Mouse (Mus musculus): Measurements from ENCODE around the gene Cops9.

The Cops9 gene

DNA sequence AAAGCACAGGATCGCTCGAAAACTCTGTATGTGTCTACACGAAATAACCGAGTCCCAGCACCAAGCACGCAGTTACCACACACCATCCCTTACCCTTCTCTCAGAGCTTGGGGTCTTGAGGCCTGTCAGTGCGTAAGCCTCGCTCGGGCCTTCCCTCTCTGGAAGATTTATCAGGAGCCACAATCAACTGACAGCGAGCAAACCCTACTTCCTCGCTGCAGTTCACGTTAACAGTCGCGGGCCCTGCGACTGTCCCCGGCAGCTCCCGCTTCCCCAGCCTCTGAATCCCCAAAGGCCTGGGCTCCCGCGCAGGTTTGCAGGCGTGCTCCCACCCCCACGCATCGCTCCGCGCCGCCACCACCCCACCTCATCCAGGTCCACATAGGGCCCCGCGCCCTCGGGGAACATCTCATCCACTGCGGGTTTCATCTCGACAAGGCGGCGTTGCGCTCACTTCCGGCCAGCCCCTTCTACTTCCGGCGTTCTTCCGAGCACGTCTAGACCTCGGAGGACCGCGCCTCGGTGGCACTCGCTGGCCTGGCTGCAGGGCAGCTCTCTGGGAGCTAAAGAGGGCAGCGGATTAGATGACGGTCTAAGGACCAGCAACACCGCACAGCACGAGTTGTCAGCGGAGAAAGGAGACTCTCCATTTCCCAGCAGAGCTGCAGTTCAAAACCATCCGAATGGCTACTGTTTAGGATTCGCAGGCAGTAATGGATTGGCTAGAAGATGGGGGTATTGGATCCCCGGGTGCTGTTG, at the start of gene Cops9:
Gene Cops9 (minus strand): TSS at position 472 of the 759 bp plus-strand sequence.
- DNase-seq (ENCODE audit: low read depth in 2 of 2, low spot score in 2 of 2) = peak; percentile 72 to 80

GRCm38 (mm10) chr1:92691166-92691844, 49.5 kb upstream of the Cops9 start:
- DNase-seq (ENCODE audit: low read depth in 2 of 2, low spot score in 2 of 2) = no peak

GRCm38 (mm10) chr1:92686994-92687393, 45.2 kb upstream of the Cops9 start:
- DNase-seq (ENCODE audit: low read depth in 2 of 2, low spot score in 2 of 2) = no peak

DNA sequence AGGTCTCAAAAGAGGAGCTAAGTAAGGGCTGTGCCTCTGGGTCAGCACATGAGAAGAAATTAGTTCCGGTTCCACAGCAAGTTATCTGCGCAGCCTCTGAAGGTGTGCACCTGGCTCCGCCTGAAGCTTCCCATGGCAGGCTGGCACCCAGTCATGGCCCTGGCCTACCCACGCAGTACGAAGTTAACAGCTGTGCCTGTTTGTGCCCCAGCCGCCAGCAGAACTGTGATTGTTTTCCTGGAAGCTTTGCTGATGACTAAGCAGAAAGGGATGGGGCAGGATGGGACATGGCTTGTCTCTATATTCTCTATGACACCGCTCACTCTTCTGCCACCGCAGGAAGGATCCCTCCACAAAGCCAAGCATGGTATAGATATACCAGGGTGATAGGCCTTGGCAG, 41.4 kb upstream of the Cops9 start:
- DNase-seq (ENCODE audit: low read depth in 2 of 2, low spot score in 2 of 2) = no peak

DNA sequence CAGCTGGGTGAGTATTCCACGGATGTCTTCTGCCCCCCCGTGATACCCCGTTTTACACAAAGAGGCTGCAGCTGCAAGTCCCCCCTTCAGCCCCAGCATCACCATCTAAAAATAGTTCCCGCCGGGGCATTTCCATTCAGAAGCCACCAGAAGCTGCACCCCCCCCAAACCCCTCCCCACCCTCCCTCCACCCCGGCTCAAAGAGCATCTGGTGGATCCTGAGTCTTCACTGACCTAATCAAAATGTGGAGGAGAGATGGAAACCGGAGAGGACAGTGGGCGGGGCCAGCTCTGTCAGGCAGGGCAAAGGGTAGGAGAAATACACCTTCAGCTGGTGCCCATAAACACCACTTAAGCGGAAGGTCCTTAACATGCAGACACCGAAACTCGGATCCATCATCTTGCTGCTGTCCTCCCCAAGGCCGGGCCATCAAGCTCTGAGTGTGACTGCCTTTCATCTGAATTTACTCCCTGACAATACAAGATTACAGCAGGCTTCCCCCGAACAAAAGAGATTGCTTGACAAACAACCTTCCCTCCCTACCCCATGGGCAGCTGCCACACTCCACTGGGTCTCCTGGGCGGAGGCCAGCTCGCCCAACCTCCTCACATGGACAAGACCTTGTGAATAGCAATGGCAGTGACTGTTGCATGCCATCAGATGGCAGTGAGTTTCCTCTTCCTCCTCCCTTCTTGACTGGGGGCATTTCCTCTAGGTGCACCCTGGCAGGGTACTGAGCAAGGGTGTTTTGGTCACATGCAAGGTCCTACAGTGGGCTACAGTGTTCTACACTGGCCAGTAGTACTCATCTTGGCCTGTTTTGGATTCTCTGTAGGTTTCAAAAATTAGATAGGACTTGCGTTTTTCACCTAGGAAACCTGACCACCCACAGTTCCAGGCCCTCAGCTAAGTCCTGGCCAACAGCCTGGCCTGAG, 39.2 kb upstream of the Cops9 start:
- no peak for DNase-seq (ENCODE audit: low read depth in 2 of 2, low spot score in 2 of 2)

DNA sequence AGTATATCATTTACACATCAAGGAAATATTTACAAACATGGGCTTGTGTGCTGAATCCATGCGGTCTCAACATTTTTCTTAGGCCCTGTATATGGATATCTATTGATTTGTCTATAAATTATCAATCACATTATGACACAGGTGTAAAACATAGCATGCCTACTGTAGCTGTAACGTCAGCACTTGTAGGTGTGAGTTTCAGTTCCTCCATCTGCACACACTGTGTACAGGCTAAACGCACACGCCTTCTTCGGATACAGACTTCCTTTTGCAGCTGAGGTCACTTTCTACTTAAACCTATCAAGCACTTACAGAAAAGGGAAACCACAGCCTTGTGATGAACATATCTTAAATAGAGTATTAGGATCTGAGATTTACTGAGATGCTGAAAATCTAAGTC, 37.0 kb upstream of the Cops9 start:
- DNase-seq (ENCODE audit: low read depth in 2 of 2, low spot score in 2 of 2) = no peak

GRCm38 (mm10) chr1:92676676-92676975, 34.8 kb upstream of the Cops9 start:
- DNase-seq (ENCODE audit: low read depth in 2 of 2, low spot score in 2 of 2) = no peak

GRCm38 (mm10) chr1:92675932-92676675, 34.3 kb upstream of the Cops9 start:
- no peak for DNase-seq (ENCODE audit: low read depth in 2 of 2, low spot score in 2 of 2)

- DNase-seq (ENCODE audit: low read depth in 2 of 2, low spot score in 2 of 2) = no peak
These were observed 31.5 kb upstream of the Cops9 start for GRCm38 (mm10) chr1:92673258-92673782.

DNA sequence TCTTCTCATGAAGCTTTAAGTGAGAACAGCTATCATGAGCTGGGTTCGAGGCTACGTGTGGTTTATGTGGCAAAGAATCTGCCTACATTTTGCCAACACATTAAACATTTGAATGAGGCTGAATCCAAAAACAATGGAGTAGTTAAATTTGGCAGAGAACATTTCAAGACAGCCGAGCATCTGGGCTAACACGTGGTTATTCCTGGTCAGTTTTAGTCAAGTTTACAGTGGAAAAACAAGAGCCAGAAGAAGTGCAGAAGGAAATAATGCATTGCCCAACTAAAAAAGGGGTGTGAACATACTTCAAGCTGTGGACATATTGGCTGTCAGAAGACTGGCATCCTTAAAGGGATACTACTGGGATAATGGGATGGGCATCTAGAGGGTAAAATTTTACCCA, 29.5 kb upstream of the Cops9 start:
- no peak for DNase-seq (ENCODE audit: low read depth in 2 of 2, low spot score in 2 of 2)

- DNase-seq (ENCODE audit: low read depth in 2 of 2, low spot score in 2 of 2) = no peak
These were observed 27.6 kb upstream of the Cops9 start for GRCm38 (mm10) chr1:92669430-92669829.

- DNase-seq (ENCODE audit: low read depth in 2 of 2, low spot score in 2 of 2) = no peak
These were observed 25.3 kb upstream of the Cops9 start for GRCm38 (mm10) chr1:92667106-92667505.

DNA sequence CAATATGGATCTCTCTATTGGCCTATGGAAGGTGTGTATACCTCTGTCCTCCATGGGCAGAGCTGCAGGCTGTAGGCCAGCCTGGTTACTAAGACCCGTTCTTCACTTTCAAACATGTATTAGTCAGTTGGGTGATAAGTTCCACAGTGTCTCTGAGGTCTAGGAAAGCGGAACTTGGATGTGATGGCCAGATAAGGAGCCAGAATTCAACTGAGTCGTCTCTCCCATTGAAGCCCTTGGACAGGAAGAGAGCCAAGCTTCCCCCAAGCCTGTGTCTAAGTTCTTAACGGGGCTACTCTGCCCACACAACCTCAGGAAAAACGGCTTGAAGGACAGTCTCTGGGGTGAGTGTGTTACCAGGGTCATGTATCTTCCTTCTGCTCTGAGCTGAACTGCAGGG, 17.6 kb upstream of the Cops9 start:
- no peak for DNase-seq (ENCODE audit: low read depth in 2 of 2, low spot score in 2 of 2)

DNA sequence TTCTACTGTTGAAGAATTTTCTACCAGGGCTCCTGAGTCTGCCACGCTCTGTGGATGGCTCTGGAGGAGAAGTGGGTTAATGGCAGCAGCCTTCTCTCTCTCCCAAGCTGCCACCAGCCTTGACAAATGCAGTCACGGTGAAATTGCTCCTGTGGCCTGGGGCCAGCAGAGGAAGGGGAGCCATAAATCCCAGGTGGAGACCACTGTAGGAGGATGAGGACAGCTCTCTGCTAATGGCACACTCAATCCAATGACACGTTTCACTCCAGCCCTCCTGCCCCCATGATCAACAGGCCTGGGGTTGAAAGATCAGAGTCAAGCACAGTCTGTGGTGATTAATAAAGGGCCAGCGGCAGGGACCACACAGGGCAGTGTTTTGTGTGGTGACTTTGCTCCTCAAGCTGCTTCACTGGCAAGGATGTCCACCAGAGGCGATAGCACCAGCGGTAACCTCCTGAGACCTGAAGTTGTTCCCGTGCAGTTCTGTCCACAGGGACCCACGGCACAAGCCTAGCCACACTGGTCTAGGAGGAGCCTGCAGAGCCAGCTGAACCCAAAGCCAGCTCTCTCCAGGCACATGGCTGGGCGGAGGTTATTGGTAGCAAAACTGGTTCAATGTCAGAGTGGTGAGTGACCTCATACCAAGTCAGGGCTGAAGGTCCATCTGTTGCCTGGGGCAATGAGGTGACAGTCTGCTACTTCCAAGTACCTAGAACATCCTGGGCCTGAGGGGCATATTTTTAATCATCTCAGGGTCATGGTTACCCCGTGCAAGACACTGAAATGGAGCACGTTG, 15.4 kb upstream of the Cops9 start:
- no peak for DNase-seq (ENCODE audit: low read depth in 2 of 2, low spot score in 2 of 2)

- DNase-seq (ENCODE audit: low read depth in 2 of 2, low spot score in 2 of 2) = no peak
These were observed 12.9 kb upstream of the Cops9 start for GRCm38 (mm10) chr1:92654676-92655075.

- no peak for DNase-seq (ENCODE audit: low read depth in 2 of 2, low spot score in 2 of 2)
These were observed 11.4 kb upstream of the Cops9 start for GRCm38 (mm10) chr1:92653179-92653578.

DNA sequence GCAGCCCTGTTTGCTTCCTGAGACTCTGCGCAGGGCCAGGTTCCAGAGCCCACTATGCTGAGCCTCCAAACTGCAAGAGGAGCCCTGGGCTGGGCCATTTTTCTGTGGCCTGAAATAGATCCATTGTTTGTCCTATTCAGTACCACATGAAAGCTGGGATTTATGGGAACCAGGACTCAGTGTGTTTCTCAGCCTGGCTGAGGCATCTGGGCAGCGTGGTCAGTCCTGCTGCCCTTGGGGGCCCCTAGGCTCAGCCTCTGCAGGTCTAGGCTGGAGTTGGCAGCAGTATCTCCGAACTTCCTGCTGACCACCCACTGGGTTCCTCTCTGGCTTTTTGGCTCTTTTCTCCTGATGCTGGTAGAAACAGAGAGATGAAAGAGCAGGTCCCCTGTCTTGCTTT, 9.7 kb upstream of the Cops9 start:
- no peak for DNase-seq (ENCODE audit: low read depth in 2 of 2, low spot score in 2 of 2)

GRCm38 (mm10) chr1:92648673-92649072, 6.9 kb upstream of the Cops9 start, which contains the start of gene Otos:
TSS of gene Otos (minus strand) at chr1:92648841.
- DNase-seq (ENCODE audit: low read depth in 2 of 2, low spot score in 2 of 2) = peak; percentile 33 to 39

- peak in 1 of 2 experiments; percentile 10 for DNase-seq (ENCODE audit: low read depth in 2 of 2, low spot score in 2 of 2)
These were observed 6.4 kb upstream of the Cops9 start for GRCm38 (mm10) chr1:92648197-92648596.

DNA sequence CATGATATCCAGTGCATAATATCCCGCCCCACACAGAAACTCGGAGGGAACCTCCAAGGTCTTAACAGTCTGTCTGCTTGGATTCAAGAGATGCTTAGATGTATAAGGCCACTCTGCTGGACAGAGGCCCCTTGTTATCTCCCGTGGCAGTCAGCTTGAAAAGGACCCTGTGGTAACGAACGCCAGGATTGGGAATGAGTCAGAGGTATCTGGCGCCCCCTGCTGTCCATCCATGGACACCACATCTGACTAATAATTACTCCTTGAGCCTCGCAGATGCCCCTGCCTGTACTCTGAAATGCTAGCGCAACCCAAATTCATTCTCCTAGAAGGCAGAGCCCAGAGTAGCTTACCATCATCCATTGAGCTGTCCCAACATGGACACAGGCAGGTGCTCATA, 6.0 kb upstream of the Cops9 start:
- DNase-seq (ENCODE audit: low read depth in 2 of 2, low spot score in 2 of 2) = peak; percentile 28 to 39

Measured in CD8-positive naive resting alpha-beta T cell, adult 2 months (primary cell).